Mouse (Mus musculus) liver, embryonic 16.5 days (tissue): ENCODE data around the gene Slc6a5. TPM values are rescaled to one million over a fixed set of nuclear protein-coding genes. Genes with fewer than 3 reads are reported as not detected.

Source experiments
- ATAC-seq: fragments of 200-750 bp; cut with Nextera tagmentation; 2 replicates; pipeline ENCODE4 v1.8.0; 2017; ENCODE audit warnings: low read depth, mild to moderate bottlenecking, moderate number of reproducible peaks, moderate library complexity
- H3K27ac ChIP-seq: fragments of 300-500 bp; sonication (generic); 2 replicates; pipeline ENCODE4 v1.5.1; 2014; ENCODE audit warnings: mild to moderate bottlenecking, low read length
- H3K27me3 ChIP-seq: fragments of 300-500 bp; sonication (generic); 2 replicates; pipeline ENCODE4 v1.6.1; 2014; ENCODE audit warnings: low read depth, low read length, mixed read lengths; ENCODE audit not compliant: control insufficient read depth, insufficient read depth
- H3K36me3 ChIP-seq: fragments of 300-500 bp; sonication (generic); 2 replicates; pipeline ENCODE4 v1.6.1; 2014; ENCODE audit warnings: mild to moderate bottlenecking; ENCODE audit not compliant: control insufficient read depth, insufficient read depth
- H3K4me1 ChIP-seq: fragments of 300-500 bp; sonication (generic); 2 replicates; pipeline ENCODE4 v1.6.1; 2014; ENCODE audit warnings: low read depth, low read length, mixed read lengths; ENCODE audit not compliant: control insufficient read depth
- H3K4me2 ChIP-seq: fragments of 300-500 bp; sonication (generic); 2 replicates; pipeline ENCODE4 v1.6.1; 2014; ENCODE audit warnings: low read depth, low read length, mixed read lengths
- H3K4me3 ChIP-seq: fragments of 300-500 bp; sonication (generic); 2 replicates; pipeline ENCODE4 v1.5.1; 2014; ENCODE audit warnings: low read depth, mild to moderate bottlenecking, low read length
- H3K9ac ChIP-seq: fragments of 300-500 bp; sonication (generic); 2 replicates; pipeline ENCODE4 v1.6.1; 2014; ENCODE audit warnings: low read depth, low read length
- H3K9me3 ChIP-seq: fragments of 300-500 bp; sonication (generic); replicated peaks from 2 replicates; pipeline ENCODE4 v1.6.1; 2016; ENCODE audit warnings: low read length; ENCODE audit not compliant: control insufficient read depth
- WGBS: fragments of 180-500 bp; shearing (Covaris S2); extraction: QIAGEN DNeasy Blood & Tissue Kit; methylation state at CpG from one replicate; pipeline ENCODE4 v1.1.7; 2014; ENCODE audit not compliant: insufficient replicate concordance; 5-methylcytosine and 5-hydroxymethylcytosine counted together
- polyA plus RNA-seq: library from polyadenylated mRNA; unstranded; fragments of >200 nt; fragmentation: Nextera tagmentation; extraction: Ambion mirVana; gene quantifications from 2 replicates; pipeline ENCODE4 v1.2.1, GENCODE M21; 2015

The Slc6a5 gene
- polyA plus RNA-seq, 1 experiment from 2014 or later = not detected

DNA sequence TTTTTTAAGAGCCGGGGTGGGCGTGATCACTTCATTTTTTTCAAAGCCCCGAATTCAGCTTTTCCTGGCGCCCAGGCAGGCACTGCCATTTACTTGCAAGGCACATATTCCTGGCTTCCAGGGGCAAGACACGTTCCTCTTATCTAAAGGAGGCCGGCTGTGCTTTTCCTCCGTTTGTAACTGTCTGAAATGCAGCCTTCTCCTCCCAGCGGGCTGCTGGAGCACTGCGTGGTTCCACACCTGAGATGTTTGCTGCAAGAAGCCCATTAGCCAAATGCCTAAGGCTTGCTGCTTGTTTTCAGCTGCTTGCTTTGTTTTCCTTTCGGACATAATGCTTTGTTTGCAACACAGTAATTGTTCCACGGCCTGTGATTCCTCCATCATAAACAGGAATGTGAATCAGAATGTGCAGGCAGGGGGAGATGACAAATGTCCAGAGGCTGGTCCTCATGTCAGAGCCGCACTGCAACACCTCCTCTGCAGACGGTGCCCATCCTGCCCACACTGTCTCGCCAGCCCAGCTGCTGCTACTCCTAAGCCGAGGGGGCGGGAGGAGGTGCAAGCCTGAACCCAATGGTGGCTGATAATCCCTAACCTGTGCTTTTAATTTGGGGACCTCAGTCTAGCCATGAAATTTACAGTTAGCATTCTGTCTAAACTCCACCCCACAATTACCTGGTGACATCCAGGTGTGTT, 27.1 kb upstream of the Slc6a5 start:
- H3K27me3 ChIP-seq = no peaks in the 10 kb centered on the region
- no peak for ATAC-seq
- H3K9me3 ChIP-seq = no peaks in the 10 kb centered on the region
- no peak overlapping the region for H3K9ac ChIP-seq
- no peak overlapping the region for H3K4me3 ChIP-seq
- no peak overlapping the region for H3K27ac ChIP-seq
- H3K36me3 ChIP-seq = no peaks in the 10 kb centered on the region
- WGBS = 23% methylated on average over 16 of the region's 16 CpGs
- no peaks in the 10 kb centered on the region for H3K4me1 ChIP-seq
- no peak overlapping the region for H3K4me2 ChIP-seq

DNA sequence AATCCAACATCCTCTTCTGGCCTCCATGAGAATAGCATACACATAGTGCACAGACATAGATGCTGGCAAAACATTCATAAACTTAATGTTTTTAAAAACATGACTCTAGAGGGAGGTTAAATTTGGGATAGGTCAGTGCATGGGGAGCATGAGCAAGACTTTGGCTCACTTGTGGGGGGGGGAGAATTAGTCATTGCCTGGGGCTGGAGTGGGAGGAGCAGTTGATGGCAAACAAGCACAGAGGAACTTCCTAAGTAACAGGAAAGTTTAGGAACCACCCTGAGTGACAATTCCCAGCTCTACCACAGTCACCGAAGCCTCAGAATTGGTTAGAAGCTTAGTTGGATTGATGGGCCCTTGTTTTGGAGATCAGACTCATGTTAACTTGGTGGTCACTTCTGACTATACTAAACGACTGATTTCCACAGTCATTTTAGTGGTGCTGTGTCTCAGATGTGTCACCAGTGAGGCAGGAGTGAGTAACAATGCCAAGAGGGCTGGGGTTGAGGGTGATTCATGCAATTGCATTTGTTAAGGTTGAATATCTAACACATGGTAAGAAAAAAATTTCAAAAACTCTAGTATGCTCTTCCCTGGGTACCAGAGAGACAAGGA, 22.1 kb upstream of the Slc6a5 start:
- Histone ChIP-seq H3K27ac (no peak overlapping the region), H3K27me3 (no peaks in the 10 kb centered on the region), H3K9me3 (no peaks in the 10 kb centered on the region), H3K9ac (no peak overlapping the region), H3K4me1 (no peaks in the 10 kb centered on the region), H3K4me3 (no peak overlapping the region), H3K36me3 (no peaks in the 10 kb centered on the region), H3K4me2 (no peak overlapping the region)
- 46% methylated on average over 2 of the region's 2 CpGs for WGBS
- ATAC-seq = no peak

DNA sequence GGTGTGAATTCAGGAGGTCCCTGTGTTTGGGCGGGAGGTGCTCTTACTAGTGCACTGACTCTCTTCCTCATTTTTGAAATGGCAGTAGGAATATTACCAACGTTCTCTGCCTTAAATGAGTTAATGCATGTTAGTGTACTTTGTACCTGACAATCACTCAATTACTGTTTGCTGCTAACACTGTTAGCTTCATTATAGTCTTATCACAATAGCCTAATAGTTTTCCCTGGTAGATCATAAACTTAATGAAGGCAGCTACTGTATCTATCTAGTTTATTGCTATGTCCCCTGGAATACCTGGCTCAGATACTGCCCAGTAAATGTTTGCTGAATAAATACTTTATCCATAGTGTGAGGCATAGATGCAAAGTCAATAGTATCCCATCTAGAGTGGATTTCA, 15.2 kb upstream of the Slc6a5 start:
- H3K27ac ChIP-seq = no peak overlapping the region
- no peaks in the 10 kb centered on the region for H3K9me3 ChIP-seq
- H3K4me3 ChIP-seq = no peak overlapping the region
- no peak for ATAC-seq
- no peaks in the 10 kb centered on the region for H3K4me1 ChIP-seq
- 28% methylated on average over 2 of the region's 2 CpGs for WGBS
- no peaks in the 10 kb centered on the region for H3K27me3 ChIP-seq
- H3K4me2 ChIP-seq = no peak overlapping the region
- no peak overlapping the region for H3K9ac ChIP-seq
- H3K36me3 ChIP-seq = no peaks in the 10 kb centered on the region

DNA sequence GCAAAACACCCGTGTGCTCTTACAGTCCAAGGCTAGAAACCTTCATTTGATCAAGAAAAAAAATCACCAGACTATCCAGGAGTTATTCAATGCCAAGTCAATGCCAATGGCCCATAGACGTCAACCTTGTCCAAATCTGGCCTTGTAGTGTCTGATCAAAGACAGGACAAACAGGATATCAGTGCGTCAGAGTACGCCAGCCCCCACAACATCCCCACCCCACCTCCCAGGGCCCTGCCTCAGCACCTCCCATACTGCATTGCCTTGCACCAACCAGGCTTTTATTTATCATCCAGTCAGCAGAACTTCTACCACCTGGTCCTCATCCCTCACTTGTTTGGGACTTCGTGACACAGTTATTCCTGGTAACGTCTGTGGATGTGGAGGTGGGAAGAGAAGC, 14.7 kb upstream of the Slc6a5 start:
- ATAC-seq = no peak
- Histone ChIP-seq H3K27ac (no peak overlapping the region), H3K4me3 (no peak overlapping the region), H3K4me2 (no peak overlapping the region), H3K27me3 (no peaks in the 10 kb centered on the region), H3K9ac (no peak overlapping the region), H3K36me3 (no peaks in the 10 kb centered on the region), H3K4me1 (no peaks in the 10 kb centered on the region), H3K9me3 (no peaks in the 10 kb centered on the region)
- WGBS = 51% methylated on average over 6 of the region's 6 CpGs

DNA sequence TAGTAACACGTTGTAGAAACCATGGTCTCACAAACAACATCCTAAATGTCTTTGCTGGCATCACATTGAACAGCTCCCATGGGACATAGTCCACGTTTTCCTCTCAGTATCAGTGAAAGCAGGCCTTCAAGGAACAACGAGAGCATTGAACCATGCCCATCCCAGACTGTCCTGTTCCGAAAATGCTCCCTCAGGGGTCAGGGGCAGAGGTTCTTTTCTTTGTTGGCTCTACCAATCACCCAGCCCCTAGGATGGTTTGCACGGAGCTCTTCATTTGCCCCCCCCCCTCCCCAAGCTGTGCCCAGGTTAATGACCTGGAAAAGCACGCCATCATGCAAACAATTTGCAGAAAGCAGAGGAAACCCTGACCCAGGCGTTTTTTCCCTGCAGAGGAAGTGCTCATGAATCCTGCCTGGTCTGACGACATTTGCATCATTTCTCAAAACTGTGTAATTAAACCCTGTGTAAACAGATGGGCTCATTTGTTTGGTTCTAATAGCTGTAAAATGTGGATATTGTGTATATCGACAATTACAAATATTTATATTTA, 7.9 kb upstream of the Slc6a5 start:
- no peak overlapping the region for H3K27ac ChIP-seq
- no peak overlapping the region for H3K4me2 ChIP-seq
- peaks cover 17% of the 10 kb centered on the region for H3K27me3 ChIP-seq
- H3K9ac ChIP-seq = no peak overlapping the region
- 35% methylated on average over 9 of the region's 9 CpGs for WGBS
- H3K9me3 ChIP-seq = no peaks in the 10 kb centered on the region
- ATAC-seq = no peak
- H3K4me1 ChIP-seq = no peaks in the 10 kb centered on the region
- H3K4me3 ChIP-seq = no peak overlapping the region
- no peaks in the 10 kb centered on the region for H3K36me3 ChIP-seq

DNA sequence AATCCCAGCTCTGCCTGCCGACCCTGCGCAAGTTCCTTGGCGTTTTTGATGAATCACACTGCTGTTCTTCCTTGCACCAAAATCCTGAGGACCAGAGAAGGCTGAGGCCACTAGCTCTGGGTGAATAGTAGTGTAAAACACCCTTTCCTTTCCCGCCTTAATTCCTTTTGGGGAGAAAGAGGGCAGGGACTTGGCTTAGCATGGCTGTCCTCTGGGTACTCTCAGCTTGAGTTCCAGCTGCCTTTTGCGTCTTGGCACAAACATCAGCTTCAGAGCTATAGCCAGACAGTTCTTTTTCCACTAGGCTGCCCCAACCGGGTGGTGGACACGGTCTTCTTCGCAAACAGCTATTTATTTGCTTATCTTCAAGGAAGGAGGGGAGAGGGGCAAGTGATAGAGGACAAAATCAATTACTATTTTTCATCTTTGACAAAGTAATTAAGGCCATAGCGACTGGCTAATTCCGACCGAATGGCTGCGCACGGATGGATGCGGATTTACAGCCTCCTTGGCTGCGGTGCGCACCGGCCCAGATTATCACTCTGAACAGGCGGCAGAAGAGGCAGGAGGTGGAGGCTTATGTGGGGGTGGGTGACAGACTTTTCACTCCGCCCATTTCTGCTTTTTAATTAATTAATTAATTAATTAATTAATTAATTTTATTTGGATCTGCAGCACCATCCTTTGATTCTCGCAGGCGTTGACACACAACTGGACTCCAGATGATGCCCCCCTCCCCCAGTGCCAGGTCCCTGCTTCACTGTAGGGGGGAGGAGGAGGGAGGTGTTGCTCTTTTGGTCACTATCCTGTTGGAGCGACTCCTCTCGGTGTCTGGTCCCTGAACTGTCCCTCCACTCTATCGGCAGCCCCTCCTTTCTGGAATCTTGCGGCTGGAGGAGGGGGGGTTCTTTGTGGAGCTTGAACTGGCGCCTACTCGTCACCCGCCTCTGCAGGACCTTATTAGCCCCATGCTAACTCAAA, 2.5 kb upstream of the Slc6a5 start:
- H3K27ac ChIP-seq = no peak overlapping the region
- no peak overlapping the region for H3K4me3 ChIP-seq
- no peaks in the 10 kb centered on the region for H3K9me3 ChIP-seq
- peaks cover 70% of the 10 kb centered on the region for H3K27me3 ChIP-seq
- H3K4me1 ChIP-seq = no peaks in the 10 kb centered on the region
- no peak for ATAC-seq
- 4% methylated on average over 28 of the region's 28 CpGs for WGBS
- H3K9ac ChIP-seq = no peak overlapping the region
- H3K36me3 ChIP-seq = no peaks in the 10 kb centered on the region
- H3K4me2 ChIP-seq = no peak overlapping the region

DNA sequence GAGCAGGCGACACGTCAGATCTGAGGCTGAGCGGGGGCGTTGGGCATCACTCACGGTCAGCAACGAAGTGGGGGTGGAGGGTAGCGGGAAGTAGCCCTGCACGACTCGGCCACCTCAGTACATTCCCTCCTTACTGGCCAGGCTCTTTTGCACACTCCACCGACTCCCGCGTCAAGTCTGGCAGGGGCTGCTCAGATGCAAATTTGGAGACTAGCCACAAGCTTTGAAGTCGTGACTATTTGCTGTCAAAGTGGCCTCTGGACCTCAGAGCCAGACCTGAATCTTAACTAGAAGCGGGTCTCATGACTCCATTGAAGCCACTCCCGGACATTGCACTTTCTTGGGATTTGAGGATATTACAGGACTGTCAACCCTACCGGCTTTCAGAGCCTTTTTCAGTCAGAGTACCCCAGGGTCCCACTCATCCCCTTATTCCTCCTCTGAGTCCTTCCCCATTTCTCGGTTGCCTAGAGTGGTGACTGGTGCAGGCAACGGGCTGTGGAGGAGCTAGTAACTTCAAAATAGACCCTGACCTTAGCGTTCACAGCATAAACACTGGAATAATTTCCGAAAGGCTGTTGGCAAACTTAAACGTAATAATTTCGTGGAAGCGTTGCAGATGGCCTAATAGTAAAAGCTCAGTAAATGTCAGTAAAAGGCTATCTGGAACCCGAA, 1.6 kb upstream of the Slc6a5 start:
- Histone ChIP-seq H3K4me1 (no peaks in the 10 kb centered on the region), H3K36me3 (no peaks in the 10 kb centered on the region), H3K27me3 (peaks cover 79% of the 10 kb centered on the region), H3K9me3 (no peaks in the 10 kb centered on the region), H3K9ac (no peak overlapping the region), H3K4me3 (no peak overlapping the region), H3K4me2 (no peak overlapping the region), H3K27ac (no peak overlapping the region)
- no peak for ATAC-seq
- WGBS = 3% methylated on average over 24 of the region's 24 CpGs

DNA sequence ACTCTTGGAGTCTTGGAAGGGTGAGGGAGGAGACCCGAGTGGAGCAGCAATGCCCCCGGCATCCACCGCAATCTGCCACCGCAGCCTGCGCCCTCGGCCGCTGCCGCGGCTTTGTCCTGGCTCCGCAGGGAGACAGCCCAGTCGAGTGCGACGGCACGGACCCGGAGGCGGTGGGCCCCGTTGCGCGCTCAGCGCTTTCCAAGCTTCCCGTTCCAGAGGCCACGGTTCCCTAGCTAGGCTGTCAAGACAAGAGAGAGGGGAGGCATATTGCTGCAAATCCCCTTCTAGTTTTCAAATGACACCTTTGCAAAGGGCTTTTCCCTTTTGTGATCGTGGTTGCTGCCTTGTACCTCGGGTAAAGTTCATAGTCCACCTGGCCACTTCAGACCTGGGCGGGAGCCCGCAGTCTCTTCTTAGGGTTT, 945 bp upstream of the Slc6a5 start:
- Histone ChIP-seq H3K9me3 (no peaks in the 10 kb centered on the region), H3K27me3 (peaks cover 85% of the 10 kb centered on the region), H3K9ac (no peak overlapping the region), H3K36me3 (no peaks in the 10 kb centered on the region), H3K4me1 (no peaks in the 10 kb centered on the region), H3K4me3 (no peak overlapping the region), H3K27ac (no peak overlapping the region), H3K4me2 (no peak overlapping the region)
- 2% methylated on average over 26 of the region's 26 CpGs for WGBS
- ATAC-seq = no peak
